ENCODE assay signal across 8 mouse cellular contexts in the genomic region with DNA sequence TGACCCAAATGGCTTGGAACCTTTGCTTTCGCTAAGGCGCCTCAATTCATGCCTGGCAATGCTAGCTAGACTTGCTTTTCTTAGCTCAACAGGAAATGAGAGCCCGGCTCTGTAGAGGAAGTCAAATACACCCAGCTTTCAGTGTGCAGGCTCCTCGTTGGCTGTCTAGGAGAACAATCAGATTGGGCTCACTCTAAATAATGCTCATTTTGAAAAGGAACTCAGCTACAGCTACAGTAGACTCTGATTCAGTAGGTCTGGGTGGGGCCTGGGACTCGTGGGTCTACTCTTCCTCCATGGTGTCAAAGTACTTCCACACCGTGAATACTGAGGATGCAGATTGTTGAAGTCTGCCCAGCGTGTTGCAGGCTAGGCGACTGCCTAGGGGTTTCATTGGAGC. TPM values are rescaled to one million over a fixed set of nuclear protein-coding genes. Genes with fewer than 3 reads are reported as not detected.
DNase-seq lines count a peak whose midpoint lies in the region; ATAC-seq and TF ChIP-seq lines count a peak whose summit lies in the region.

No protein-coding gene starts in this region.

- no peaks in the 10 kb centered on the region for H3K36me3 ChIP-seq in lung, postnatal 0 days (ENCODE audit: insufficient read depth, low read length)

- peak overlapping the region; percentile 71 for H3K27ac ChIP-seq in gastrocnemius, adult 2 months
- H3K27ac ChIP-seq in lung, postnatal 0 days (ENCODE audit: low read length), result peak overlapping the region; percentile 64

- ATAC-seq in common myeloid progenitor, adult 5-6 weeks (replicated peaks; ENCODE audit: low read depth, poor library complexity, severe bottlenecking), result peak; percentile 67
- peak; percentile 70 for ATAC-seq in inflammation-experienced regulatory T-cells, adult 6 months
- peak; percentile 76 for ATAC-seq in lung, postnatal 0 days

- H3K27me3 ChIP-seq in lung, postnatal 0 days (replicated peaks; ENCODE audit: insufficient read depth, low read length), result no peaks in the 10 kb centered on the region

- peak; percentile 38 for DNase-seq in gastrocnemius, adult 2 months
- DNase-seq in gastrocnemius, postnatal 25 days, result no peak
- peak; percentile 83 for DNase-seq in lung, postnatal 0 days (ENCODE audit: low spot score)
- peak; percentile 69 for DNase-seq in thymus, postnatal 25 days
- DNase-seq in embryo, embryonic 10.5 days (ENCODE audit: low spot score), result no peak
- no peak for DNase-seq in layer of hippocampus, adult 18-20 months (ENCODE audit: low spot score in 2 of 2)

- 17% methylated on average over 8 of the region's 8 CpGs for WGBS in lung, postnatal 0 days

- no peak overlapping the region for H3K9ac ChIP-seq in lung, postnatal 0 days (replicated peaks; ENCODE audit: low read depth)

- no peak for TF ChIP-seq CTCF in gastrocnemius, adult 2 months (IDR thresholded peaks at IDR 0.05)
- no peak for TF ChIP-seq CTCF in lung, postnatal 0 days (IDR thresholded peaks at IDR 0.05)

- intact Hi-C loops in gastrocnemius, adult 2 months (cut with DNase I), result no loop called here

- H3K4me1 ChIP-seq in lung, postnatal 0 days (ENCODE audit: insufficient read depth, low read depth, low read length), result peaks cover 31% of the 10 kb centered on the region

- TF ChIP-seq EP300 in lung, postnatal 0 days (IDR thresholded peaks at IDR 0.05), result peak; percentile 34; the same call in 1 of the 2 replicates

- no peaks in the 10 kb centered on the region for H3K9me3 ChIP-seq in lung, postnatal 0 days (ENCODE audit: low read length)

- peak overlapping the region; percentile 37; the same call in 1 of the 2 replicates for H3K4me2 ChIP-seq in lung, postnatal 0 days (replicated peaks; ENCODE audit: low read depth, low read length)

- H3K4me3 ChIP-seq in gastrocnemius, adult 2 months, result peak overlapping the region; percentile 16
- H3K4me3 ChIP-seq in lung, postnatal 0 days (ENCODE audit: low read depth, low read length), result no peak overlapping the region

RNA-seq across cellular contexts. Expression of gene Map4k4, which starts 22.0 kb away (rescaled TPM):
- total RNA-seq in gastrocnemius, adult 2 months (2021), result 10 to 100 TPM; 23.2 to 28.3 TPM
- 10 to 100 TPM; 32.6 to 36.0 TPM for total RNA-seq in gastrocnemius, postnatal 25 days (2021)
- 118 and 130 TPM in 2 replicates for total RNA-seq in common myeloid progenitor, adult 5-6 weeks (2017)
- polyA plus RNA-seq in inflammation-experienced regulatory T-cells, adult 6 months (2017; shearing (Covaris generic)), result 10 to 100 TPM; 16.0 to 44.7 (median 36.6) TPM
- polyA plus RNA-seq in lung, postnatal 0 days (2015; fragmentation: Nextera tagmentation; extraction: Ambion mirVana), result 21.2 and 21.5 TPM in 2 replicates
- total RNA-seq in layer of hippocampus, adult 18-20 months (2021), result 100 to 1,000 TPM; 112 to 117 TPM

Comparison
In these comparisons a context has a peak if more than half of its experiments do, and no peak if none do; other contexts are left out.
1. DNase-seq: peak in gastrocnemius, adult 2 months (single experiment), lung, postnatal 0 days (single experiment) and thymus, postnatal 25 days (single experiment); none in gastrocnemius, postnatal 25 days (single experiment), embryo, embryonic 10.5 days (single experiment) and layer of hippocampus, adult 18-20 months (0 of 2).
2. Peak in every context shown above with its lines, with median percentiles within 50 percentile points of each other: ATAC-seq.